Mouse (Mus musculus): ENCODE data around the gene Sycp2l.
"Not testable (repeated sequence)": the region's sequence is repeated elsewhere in the genome, so short reads cannot be mapped to it uniquely, and the experiment has no call there.

The Sycp2l gene

DNA sequence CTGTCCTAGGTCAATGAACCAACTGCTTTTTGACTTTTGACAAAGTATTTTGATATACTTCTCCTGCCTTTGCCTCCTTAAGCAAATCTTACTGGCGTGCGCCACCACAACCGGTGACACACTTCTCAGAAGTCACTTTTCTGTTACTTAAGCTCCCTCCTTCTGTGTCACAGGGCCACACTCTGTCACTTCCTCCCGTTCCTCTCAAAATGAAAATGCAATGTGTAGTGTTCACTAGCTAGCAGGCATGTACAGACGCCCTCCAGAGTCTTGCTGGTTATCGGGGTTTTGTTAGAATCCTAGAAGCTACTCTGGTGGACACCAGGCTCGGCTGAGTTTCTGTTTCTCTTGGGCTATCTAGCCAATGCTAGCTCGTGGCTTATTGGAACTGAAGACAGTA lies 14.2 kb downstream of the Sycp2l start:
- no peak for DNase-seq

DNA sequence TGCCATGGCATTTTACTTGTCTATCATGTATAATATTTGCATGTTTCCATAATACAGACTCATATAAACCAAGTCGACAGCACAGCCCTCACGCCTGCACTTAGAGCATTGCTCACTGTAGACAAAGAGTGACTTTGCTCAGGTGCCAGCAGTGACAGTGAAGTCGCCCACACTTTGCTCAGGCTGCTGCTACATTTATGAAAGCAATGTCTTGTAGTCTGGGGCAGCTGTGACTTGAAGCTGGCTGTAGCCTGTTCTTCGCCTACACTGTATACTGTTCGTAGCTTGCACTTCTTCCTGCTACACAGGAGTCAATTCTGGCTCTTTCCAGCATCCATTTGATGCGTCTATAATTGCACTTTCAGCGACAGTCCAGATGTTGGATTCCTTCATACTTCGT lies 15.0 kb downstream of the Sycp2l start:
- peak; percentile 66 for DNase-seq

DNA sequence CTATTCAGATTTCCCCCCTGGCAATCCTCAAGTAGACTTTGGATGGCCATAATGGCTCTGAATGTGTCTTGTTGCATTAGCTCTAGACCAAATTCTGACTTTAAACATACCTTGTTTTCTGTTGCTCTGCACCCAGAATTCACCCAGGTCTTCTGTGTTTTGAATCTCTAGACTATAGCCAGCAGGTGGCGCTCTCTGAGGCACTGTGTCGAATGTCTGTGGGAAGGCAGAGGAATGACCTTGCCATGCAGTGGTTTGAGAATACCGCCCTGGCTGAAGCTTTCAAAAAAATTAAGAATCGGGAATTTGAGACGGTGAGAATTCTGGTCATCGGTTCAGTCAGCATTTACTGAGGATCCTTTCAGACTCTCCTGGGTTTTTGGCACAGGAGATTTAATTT lies 20.8 kb downstream of the Sycp2l start:
- DNase-seq, result peak; percentile 51

DNA sequence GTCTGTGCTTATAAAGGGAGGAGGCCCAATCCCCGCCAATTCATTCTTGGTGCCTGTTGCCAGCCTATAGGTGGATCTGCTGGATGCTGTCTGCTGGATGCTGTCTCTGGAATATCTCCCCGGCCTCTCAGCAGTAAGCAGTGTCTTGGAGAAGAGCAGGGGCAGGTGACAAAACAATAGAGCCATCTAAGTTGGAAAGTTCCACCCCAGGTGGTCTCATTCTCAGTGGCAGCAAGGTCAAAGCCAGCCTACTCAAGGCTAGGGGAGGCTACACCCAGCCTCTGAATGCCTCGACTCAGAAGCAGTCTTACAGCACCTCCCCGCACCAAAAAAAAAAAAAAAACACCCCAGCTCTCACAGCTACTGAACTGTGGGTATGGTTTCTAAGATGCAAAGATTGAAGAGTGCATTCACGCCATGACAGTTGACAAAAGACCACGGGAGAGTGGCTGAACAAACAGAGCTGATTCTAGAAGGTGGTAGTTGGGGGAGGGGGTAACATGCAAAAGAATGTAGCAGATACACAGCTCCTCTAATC lies 31.4 kb downstream of the Sycp2l start:
- no peak for DNase-seq

DNA sequence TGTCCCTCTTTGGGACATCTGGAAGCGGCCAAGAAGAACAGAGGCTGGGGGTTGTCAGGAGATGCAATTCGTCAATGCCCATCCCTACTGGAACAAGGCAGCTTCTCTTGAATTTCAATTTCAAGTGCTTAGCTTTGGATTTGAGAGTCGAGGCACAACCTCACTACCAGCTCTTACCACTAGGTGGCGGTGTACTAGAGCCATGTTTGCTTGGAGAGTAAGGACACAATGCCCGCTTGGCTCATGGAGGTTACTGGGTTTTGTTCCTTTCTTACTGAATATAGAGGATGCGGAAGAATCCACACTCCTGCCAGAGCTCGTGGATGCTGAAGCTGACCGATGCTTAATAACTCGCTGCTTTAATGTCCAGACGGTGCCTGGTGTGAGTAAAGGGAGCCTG lies 32.2 kb downstream of the Sycp2l start:
- peak; percentile 61 for DNase-seq

DNA sequence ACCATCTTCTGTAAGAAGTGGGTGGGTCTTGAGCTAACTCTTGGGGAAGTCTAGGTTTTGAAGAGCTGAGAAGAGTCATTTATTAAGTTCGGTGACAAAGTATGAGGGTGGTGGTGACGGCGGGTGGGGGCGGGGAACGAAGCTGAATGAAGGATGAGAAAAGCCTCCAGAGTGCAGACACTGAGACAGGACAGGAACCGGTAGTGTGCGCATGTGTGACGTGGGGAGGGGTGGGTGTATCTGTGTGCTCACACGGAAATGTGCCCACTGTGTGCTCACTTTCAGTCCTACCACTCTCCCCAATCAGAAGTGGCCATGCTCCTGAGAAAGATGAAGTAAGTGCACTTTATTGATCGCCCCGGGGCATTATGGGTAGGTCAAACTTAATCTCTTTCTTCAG lies 39.0 kb downstream of the Sycp2l start:
- no peak for DNase-seq

DNA sequence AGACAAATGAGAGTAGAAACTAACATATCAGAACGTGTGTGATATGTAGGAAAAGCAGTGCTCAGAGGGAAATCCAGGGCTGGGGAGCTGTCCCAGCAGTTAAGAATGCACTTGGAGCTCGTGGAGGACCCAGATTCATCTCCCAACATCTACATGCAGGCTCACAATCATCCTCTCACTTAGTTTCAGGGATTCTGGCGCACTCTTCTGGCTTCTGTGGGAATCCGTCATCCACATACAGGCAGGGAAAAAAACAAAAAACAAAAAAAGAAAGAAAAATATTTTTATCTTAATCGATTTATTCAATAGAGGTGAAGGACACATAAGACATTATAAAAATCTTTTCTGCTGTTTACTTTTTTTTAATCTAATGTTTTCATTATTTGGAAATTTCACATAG lies 44.3 kb downstream of the Sycp2l start:
- DNase-seq, result no peak

DNA sequence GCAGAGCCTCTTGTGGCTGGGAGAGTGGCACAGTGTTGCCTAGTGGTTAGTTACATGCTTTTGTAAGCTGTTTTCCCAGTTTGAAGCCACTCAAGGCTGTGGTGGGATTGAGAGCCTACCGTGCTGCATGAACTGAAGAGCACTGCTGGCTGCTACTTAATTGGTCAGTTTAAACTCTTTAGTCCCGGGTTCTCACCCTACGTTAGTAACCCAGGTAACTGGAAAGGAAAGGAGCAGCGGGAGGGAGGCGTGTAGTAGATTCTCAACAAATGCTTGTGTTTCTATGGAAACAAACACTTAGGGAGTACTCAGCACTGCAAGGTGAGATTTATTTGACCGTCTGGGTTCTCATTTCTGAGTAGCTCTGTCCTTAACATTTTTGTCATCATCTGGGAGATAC lies 73.8 kb downstream of the Sycp2l start:
- no peak for DNase-seq

DNA sequence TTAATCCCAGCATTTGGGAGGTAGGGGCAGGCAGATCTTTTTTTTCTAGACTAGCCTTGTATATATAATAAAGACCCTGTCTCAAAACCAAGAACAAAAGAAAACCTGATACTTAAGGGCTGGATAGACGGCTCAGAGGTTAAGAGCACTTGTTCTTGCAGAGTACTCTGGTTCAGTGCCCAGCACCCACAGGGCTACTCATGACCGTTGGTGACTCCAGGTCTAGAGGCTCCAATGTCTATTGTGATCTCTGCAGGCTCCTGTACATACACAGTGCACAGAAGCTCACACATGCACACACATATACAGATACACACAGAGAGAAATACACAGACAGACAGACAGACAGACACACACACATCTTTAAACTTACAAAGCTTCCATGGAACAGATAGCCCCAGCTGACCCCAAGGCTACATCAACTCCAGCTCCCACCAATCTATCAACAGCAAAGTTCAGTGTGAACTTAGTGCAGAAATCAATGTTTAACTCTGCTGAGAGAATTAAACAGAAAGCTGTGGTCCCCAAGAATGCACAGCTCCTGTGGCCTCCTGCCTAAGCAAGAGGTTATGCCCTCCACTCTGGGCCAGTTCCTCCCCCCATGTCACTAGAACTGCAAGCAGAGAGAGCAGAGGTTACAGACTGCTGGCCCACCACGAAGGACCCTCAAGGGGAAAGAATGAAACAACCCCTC lies 81.7 kb downstream of the Sycp2l start:
- no peak for DNase-seq

DNA sequence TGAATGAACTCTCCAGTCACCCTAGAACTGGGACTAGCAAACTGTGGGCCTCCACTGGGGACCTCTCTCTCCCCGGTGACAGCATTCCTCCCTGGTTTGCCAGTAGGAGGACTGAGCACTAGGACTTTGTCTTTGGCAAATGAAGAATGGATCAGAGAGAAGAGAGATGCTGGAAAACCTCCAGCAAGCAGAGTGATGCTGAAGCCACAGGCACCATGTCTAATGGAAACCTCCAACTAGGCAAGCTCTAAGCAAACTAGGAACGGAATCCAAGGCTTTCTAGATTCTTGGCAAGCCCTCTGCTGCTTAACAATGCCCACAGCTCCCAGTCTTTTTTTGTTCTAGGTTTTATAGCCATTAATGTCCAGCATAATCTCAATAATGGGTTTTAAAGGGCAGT lies 86.8 kb downstream of the Sycp2l start:
- no peak for DNase-seq

DNA sequence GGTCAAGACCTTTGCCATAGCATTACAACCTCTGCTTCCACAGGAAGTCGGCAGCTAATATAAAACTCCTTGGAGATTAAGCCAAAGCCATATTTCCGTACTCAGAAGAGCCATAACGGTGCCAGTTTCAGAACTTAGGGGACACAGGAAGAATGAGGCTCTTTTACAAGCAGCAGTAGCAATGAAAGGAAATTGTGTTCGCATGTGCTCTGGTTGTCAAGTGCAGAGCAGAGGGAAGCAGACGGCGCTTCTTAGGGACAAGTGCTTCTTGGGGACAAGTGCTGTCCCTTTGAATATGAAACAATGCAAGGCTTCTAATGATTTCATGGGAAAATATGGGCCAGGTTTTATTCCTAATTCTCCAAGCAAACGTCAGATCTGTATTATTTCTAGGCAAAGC lies 89.2 kb downstream of the Sycp2l start:
- DNase-seq, result no peak

DNA sequence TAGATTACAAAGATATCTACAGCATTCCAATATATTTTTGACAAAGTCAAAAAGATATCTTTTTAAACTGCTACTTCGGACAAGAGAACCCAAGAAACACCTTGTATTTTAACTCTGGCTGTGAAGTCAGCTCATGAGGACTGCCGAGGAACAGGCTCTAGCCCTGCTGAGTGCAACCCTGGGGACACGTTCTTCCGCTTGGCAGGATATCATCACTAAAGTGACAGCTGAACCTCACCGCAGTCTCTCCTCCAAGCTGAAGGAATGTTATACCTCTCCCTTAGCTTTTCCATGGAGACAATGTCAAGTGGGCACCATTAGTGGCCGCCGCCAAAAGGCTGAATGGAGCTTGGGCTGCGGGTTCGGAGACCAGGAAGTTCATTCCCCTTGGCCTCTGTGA lies 89.6 kb downstream of the Sycp2l start:
- DNase-seq, result no peak

DNA sequence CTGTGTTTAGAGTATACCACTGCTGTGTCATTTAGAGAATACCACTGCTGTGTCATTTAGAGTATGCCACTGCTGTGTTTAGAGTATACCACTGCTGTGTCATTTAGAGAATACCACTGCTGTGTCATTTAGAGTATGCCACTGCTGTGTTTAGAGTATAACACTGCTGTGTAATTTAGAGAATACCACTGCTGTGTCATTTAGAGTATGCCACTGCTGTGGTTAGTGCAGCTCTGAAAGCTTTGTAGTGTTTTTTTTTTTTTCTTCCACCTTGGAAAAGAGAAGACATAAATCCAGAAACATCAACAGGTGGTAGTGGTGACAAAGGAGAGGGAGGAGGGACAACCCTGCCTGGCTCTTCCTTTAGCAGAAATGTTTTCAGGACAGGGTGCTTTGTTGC lies 91.5 kb downstream of the Sycp2l start:
- DNase-seq, result not testable (repeated sequence)

DNA sequence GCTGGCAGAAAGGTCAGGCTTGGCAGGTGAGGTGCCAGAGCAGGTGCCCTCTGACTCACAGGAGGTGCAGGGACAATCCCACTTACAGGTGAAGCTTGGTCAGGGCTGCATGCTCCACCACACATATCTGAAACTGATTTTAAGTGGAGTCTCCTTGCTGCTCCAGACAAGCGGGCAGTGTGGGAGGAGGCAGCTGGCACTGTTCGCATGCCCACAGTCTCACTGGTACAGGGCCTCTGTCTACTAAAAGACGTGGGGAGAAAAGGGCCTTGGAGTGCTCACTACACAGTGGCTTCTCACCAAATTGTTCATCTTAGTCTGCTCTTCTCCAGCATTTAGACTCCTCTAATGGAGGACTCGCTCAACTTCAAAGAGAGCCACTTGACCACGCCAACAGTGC lies 92.1 kb downstream of the Sycp2l start:
- peak; percentile 60 for DNase-seq

DNA sequence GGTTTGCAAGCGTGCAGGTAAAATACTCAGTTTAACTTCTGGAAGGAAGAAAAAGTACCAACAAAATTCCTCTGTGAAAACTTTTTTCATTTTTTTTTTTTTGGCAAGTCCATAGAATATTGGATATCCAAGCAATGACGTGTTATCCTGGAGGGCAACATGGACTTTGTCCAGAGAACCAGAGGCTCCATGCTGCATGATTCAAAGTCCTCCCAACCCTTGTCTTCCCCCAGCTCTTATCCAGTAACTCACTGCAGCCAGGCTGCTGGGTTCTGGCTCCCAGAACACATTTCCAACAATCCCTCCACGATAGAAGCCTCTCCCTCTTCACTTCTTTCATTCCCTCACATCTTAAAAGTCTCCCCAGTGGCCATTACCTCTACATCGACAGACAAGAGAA lies 97.2 kb downstream of the Sycp2l start:
- no peak for DNase-seq

DNA sequence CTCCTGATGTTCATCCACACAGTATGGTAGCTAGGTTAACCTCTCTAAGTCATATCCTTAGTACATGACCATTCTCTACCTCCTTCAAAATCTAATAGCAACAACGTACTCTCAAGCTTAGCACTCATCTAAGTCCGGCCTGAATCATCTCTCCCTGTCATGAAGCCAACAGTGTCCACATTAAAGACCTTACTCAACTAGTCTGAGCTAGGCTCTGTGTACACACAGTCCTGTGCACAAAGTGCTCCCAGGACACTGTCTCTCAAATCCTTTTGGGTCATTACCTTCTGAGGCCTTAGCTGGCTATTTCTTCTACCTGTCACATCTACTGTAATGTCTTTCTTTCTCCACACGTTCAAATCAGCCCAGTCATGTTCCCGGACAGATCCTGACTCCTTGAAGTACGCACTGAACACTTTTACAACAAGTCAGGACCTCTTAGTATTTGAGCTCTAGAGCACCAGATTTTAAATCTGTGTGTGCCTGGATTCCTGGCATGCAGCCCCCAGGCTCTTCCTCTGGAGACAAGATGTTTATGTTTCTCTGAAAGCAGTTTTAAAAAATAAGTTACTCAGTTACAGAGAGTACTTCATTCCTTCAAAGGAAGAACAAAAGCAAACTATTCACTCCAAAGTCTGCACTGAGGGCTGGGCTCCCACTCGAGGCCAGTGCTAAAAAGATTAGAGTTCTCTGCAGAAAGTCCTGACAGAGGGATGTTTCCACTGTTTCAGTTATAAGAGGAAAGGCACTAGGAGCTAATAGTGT lies 98.6 kb downstream of the Sycp2l start:
- DNase-seq, result no peak

DNA sequence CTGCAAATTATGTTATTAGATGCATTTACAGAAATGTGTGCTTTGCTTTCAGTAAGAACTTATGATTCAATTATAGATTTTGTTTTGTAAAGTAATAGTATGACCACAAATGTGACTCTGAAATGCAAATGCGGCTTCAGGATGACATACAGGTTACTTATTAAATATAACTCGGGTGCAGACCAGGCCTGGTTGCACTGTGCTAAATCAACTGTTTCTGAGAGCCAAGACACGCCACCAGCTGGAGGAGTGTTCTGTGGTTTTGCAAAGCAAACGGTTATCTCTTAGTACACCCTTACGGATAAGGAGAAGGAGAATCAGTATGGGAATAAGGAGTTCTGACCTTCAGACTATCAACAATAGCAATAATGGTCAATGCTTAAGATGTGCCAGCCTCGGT lies 101.6 kb downstream of the Sycp2l start:
- DNase-seq, result no peak

DNA sequence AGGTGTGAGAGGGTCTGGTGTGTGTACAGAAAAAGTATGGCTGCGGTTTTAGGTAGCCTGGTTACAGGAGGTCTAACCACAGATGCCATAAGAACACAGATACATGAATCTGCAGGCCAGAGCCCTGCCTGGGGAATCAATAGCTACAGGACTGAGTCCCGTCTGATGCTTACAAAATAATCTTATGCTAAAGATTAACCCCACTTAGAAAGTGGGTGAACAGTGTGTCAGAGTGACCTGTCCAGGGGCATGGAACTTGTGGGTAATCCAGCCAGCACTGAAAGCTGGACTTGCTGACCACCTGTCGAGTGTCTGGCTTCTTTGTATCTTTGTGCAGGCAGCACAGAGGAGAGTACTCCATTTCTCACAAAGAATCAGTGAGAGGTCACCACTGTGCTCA lies 102.1 kb downstream of the Sycp2l start:
- DNase-seq, result no peak

DNA sequence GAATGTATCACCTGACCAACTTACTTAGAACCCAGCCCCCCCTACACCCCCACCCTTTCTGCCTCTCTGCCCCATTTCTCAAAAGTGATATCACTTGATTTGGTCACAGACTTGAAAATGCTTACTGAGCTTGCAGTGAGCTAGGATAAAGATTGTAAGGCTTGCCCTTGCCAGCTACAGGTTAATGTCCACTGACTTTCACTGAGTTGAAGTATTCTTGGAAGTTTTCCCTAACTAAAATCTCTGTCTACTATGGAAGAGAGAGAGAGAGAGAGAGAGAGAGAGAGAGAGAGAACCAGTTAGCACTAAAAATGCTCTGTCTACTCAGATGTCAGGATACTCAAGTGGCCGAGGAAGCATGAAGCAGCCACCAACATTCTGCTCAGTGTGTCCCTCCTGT lies 104.9 kb downstream of the Sycp2l start:
- no peak for DNase-seq

DNA sequence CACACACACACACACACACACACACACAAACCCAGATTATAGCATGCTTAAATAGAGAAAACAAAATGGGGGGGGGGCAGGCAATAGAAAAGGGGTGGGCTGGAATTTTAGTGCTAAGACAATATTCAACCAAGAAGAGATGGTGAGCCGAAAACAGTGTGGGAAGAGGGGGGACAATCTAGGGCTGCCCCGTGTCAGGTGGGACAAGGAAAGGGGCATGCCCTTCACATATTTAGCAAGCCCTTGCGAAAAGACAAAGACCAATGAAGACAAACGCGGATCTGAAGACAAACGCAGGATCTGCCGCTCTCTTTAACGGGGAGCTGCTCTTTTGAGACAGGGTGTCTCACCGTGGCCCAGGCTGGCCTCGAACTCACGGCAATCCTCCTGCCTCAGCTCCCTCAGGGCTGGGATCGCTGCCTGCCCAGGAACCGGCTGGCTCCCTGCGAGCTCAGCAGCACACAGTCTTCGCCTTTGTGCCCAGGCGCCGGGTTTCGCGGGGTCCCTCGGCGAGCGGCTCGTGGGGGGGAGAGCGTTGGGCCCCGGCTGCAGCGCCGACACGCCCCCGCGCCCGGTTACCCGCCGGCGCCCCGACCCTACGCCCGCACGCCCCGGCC lies 105.7 kb downstream of the Sycp2l start:
- peak; percentile 28 for DNase-seq

DNA sequence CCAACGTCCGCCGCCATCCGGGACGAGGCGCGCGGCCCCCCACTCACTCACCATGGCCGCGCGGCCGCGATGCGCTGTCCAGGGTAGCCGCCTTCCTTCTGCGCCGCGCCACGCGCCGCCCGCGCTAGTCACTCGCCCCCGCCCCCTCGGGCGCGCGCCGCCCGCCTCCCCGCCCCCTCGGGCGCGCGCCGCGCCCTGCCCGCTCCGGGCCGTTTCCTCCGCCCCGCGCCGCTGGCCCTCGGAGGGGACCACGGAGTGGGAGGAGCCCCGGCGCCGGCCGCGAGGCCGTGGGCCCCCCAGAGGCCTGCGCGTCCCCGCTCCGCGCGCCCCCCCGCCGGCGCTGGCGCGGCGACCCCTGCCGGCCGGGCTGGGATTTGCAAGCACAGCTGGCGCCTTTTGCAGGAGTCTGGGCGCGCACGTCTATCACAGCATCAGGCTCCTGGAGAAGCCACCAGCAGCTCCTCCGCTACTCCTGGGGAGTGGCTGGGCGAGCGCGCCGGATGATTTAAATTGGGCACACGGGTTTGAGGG lies 106.3 kb downstream of the Sycp2l start, which contains the start of gene Elovl2:
Elovl2 (minus strand) TSS at position 102 of the 531 bp plus-strand sequence.
- DNase-seq, result peak; percentile 51
